Mouse (Mus musculus): ENCODE measurements around the gene Ppp2r3a.

- TF ChIP-seq TAL1 (IDR thresholded peaks at IDR 0.05; ENCODE audit: low read length) (no peak), GATA1 (IDR thresholded peaks at IDR 0.05; ENCODE audit: low read length) (no peak)
Measured at GRCm38 (mm10) chr9:101282651-101283050, 31.1 kb upstream of the Ppp2r3a start.
